Mouse (Mus musculus): Measurements from ENCODE around the gene Hemgn. TPM values are rescaled to one million over a fixed set of nuclear protein-coding genes. Genes with fewer than 3 reads are reported as not detected.

Gene Hemgn
- total and polyA plus RNA-seq, 2 experiments from 2014 or later: 0.37 TPM; not detected in 1

DNA sequence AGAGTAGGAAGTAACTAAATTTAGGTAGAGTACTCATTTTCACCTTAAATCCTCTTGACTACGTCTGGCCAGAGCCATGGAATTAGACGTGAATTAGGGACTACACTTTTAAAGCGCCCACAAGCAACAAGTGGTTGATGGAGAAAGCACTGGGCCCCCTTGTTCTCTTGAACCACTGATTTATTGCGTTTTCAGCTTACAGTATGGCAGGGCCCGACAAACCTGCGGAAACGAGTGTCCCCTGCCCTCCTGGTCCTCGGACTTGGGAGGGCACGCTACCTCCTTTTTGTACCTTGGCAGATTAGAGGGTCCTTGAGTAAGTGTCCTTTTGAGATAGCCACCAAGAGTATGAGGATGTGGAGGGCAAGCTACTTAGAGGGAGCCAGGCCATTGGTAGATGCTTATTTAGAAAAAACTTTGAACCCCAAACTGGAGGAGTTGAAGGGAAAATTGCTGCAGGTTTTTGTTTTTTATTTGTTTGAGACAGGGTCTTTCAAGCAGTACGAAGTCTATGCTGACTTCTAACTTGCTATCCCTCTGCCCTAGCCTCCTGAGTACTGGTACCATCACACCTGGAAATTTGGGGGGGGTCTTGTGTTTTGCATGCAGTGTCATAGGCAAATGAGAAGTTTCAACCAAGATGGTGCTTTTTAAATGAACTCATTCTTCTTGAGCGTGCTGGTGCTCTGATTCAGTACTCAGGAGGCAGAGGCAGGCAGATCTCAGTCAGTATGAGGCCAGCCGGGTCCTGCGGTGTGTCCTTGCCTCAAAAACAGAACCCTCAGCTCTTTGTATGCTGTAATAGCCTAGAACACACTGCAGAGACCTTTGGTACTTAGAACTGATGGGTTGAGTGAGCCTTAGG is 39.8 kb upstream of the Hemgn start:
- no peaks in the 10 kb centered on the region for H3K9me3 ChIP-seq (replicated peaks; ENCODE audit: control insufficient read depth, low read length)
- WGBS: 50% methylated on average over 13 of the region's 13 CpGs
- TF ChIP-seq CTCF (IDR thresholded peaks at IDR 0.05; ENCODE audit: low read depth) (no peak), EP300 (IDR thresholded peaks at IDR 0.05; ENCODE audit: low read depth) (no peak)
- ATAC-seq (ENCODE audit: insufficient read depth, low read depth) (no peak), DNase-seq (ENCODE audit: low spot score) (no peak)
- peak overlapping the region; percentile 69 for H3K4me2 ChIP-seq (ENCODE audit: low read depth, low read length)
- H3K36me3 ChIP-seq (replicated peaks; ENCODE audit: control insufficient read depth, insufficient read depth, low read length): no peaks in the 10 kb centered on the region
- H3K27ac ChIP-seq (ENCODE audit: low read depth): peak overlapping the region; percentile 43; the same call in 1 of the 2 replicates
- H3K4me1 ChIP-seq (ENCODE audit: control insufficient read depth, insufficient read depth): peaks cover 35% of the 10 kb centered on the region
- H3K27me3 ChIP-seq (ENCODE audit: control insufficient read depth, insufficient read depth, low read length): no peaks in the 10 kb centered on the region
- H3K4me3 ChIP-seq (ENCODE audit: low read depth, low read length): peak overlapping the region; percentile 87
- H3K9ac ChIP-seq (replicated peaks; ENCODE audit: low read depth, low read length): no peak overlapping the region

DNA sequence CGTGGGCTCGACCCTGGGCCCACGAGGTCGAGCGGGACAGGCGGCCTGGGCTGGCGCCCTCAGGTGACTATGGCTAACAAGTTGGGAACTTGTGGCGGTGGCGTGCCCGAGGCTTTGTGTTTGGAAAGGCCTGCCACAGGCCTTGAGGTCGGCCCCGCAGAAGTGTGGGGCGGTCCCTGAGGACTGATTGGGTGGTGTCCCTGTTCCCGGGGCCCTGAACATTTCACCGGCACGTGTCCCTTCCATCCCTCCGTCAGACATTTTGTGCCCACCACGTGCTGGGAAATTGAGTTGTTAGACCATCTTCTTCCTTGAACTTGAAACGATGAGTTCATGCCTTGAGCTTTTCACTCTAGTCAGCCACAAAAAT is 39.2 kb upstream of the Hemgn start:
- Histone ChIP-seq H3K36me3 (replicated peaks; ENCODE audit: control insufficient read depth, insufficient read depth, low read length) (no peaks in the 10 kb centered on the region), H3K4me3 (ENCODE audit: low read depth, low read length) (peak overlapping the region; percentile 87), H3K4me1 (ENCODE audit: control insufficient read depth, insufficient read depth) (peaks cover 32% of the 10 kb centered on the region), H3K9ac (replicated peaks; ENCODE audit: low read depth, low read length) (peak overlapping the region; percentile 86), H3K27me3 (ENCODE audit: control insufficient read depth, insufficient read depth, low read length) (no peaks in the 10 kb centered on the region), H3K27ac (ENCODE audit: low read depth) (peak overlapping the region; percentile 97), H3K4me2 (ENCODE audit: low read depth, low read length) (peak overlapping the region; percentile 69), H3K9me3 (replicated peaks; ENCODE audit: control insufficient read depth, low read length) (no peaks in the 10 kb centered on the region)
- DNase-seq (ENCODE audit: low spot score): peak; percentile 56
- TF ChIP-seq CTCF (IDR thresholded peaks at IDR 0.05; ENCODE audit: low read depth) (no peak), EP300 (IDR thresholded peaks at IDR 0.05; ENCODE audit: low read depth) (no peak)
- peak; percentile 15; the same call in 1 of the 2 replicates for ATAC-seq (ENCODE audit: insufficient read depth, low read depth)
- under 1% methylated on average over 19 of the region's 19 CpGs for WGBS

DNA sequence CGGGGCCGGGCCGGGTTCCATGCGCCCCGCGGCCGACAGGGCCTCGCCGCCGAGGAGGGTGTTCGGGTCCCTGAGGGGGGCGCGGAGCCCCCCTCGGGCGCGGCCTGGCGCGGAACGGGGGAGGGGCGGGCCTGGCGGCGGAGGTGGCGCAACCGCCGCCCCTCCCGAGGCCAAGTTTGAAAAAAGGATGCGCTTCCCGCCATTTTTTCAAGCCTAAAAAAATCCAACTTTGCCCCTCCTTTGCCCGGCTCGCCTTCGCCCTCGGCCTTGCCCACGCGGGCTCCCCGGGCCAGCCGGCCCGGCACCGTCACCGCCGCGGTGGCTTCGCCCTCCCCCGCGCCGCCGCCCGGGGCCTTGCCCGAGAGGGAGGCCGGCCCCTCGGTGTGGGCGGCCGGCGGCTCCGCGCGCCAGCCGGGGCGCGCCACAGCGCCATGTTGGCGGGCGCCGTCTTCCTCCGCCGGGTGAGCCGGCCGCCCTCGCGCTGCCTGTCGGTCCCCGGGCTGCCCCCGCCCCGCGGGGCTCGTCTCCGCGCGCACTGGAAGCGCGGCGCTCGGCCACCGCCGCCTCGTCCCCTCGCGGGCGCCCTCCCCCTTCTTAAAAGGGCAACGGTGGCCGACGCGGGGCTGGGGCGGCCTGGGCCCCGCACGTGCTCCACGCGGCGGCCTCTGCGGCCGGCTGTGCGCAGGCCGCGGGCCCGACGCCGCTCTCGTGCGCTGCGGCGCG is 38.6 kb upstream of the Hemgn start:
- Histone ChIP-seq H3K9ac (replicated peaks; ENCODE audit: low read depth, low read length) (peak overlapping the region; percentile 86), H3K4me1 (ENCODE audit: control insufficient read depth, insufficient read depth) (peaks cover 32% of the 10 kb centered on the region), H3K36me3 (replicated peaks; ENCODE audit: control insufficient read depth, insufficient read depth, low read length) (no peaks in the 10 kb centered on the region), H3K4me2 (ENCODE audit: low read depth, low read length) (peak overlapping the region; percentile 69), H3K9me3 (replicated peaks; ENCODE audit: control insufficient read depth, low read length) (no peaks in the 10 kb centered on the region), H3K27ac (ENCODE audit: low read depth) (peak overlapping the region; percentile 97), H3K4me3 (ENCODE audit: low read depth, low read length) (peak overlapping the region; percentile 87), H3K27me3 (ENCODE audit: control insufficient read depth, insufficient read depth, low read length) (no peaks in the 10 kb centered on the region)
- DNase-seq (ENCODE audit: low spot score) (peak; percentile 74), ATAC-seq (ENCODE audit: insufficient read depth, low read depth) (peak; percentile 52)
- WGBS: under 1% methylated on average over 81 of the region's 111 CpGs
- TF ChIP-seq CTCF (IDR thresholded peaks at IDR 0.05; ENCODE audit: low read depth): no peak
- no peak for TF ChIP-seq EP300 (IDR thresholded peaks at IDR 0.05; ENCODE audit: low read depth)

DNA sequence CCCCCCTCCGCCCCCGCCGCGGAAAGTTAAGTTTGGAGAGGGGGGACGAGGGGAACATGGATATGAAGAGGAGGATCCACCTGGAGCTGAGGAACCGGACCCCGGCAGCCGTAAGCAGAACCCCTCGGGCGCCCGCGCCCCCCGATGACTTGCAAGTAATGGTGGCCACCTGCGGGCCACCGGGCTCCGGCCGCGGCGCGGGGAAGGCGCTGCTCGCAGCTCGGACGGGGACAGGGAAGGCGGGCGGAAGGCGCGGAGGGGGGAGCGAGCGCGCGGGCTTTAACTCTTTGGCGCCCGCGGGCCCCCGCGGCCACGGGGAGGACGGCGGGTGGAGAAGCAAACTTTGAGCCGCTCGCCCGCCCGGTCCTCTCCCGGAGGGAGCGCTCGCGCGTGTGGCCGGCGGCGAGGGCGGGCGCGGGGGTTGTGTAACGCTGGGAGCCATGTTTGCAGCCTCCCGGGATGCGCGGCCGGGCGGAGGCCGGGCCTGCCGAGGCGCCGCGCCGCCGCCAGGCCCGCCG is 38.0 kb upstream of the Hemgn start:
- H3K27ac ChIP-seq (ENCODE audit: low read depth): peak overlapping the region; percentile 97
- no peaks in the 10 kb centered on the region for H3K27me3 ChIP-seq (ENCODE audit: control insufficient read depth, insufficient read depth, low read length)
- 0% methylated on average over 37 of the region's 70 CpGs for WGBS

DNA sequence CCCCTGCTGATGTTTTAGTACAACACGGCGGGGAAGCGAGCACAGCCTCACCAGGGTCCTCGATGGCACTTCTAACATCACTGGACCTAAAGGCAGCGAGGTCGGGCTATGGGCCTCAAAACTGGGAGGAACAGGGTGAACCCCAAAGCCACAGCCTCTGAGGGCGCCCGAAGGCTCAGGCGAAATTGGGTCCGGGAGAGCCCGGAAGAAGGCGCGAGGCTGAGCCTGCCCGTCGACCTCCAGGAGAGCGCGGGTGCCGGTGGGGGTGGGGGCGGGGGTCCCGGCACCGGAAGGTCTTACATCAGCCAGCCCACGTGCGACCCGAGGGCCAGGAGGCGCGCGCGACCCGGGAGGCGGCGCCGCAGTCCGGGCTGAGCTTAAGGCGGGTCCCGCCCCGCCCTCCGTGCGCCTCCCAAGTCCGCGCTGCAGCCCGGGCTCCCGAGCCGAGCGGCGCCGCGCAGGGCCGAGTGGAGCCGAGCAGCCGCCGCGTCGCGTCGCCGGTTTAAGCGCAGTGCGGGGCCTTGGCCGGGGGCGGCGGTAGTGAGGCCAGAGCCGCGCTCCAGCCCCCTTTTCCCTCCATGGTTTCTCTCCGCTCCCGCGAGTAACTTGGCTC is 37.3 kb upstream of the Hemgn start, which contains the start of gene Anp32b:
Gene Anp32b (plus strand): TSS at position 384 of the 613 bp plus-strand sequence.
- H3K4me1 ChIP-seq (ENCODE audit: control insufficient read depth, insufficient read depth): peaks cover 29% of the 10 kb centered on the region
- no peaks in the 10 kb centered on the region for H3K36me3 ChIP-seq (replicated peaks; ENCODE audit: control insufficient read depth, insufficient read depth, low read length)
- H3K27ac ChIP-seq (ENCODE audit: low read depth): peak within 1 kb of the TSS; percentile 97
- H3K9me3 ChIP-seq (replicated peaks; ENCODE audit: control insufficient read depth, low read length): no peaks in the 10 kb centered on the region
- peak; percentile 91 for DNase-seq (ENCODE audit: low spot score)
- H3K27me3 ChIP-seq (ENCODE audit: control insufficient read depth, insufficient read depth, low read length): no peaks in the 10 kb centered on the region
- peak within 1 kb of the TSS; percentile 69 for H3K4me2 ChIP-seq (ENCODE audit: low read depth, low read length)
- H3K9ac ChIP-seq (replicated peaks; ENCODE audit: low read depth, low read length): peak within 1 kb of the TSS; percentile 86
- peak; percentile 91 for ATAC-seq (ENCODE audit: insufficient read depth, low read depth)
- TF ChIP-seq CTCF (IDR thresholded peaks at IDR 0.05; ENCODE audit: low read depth) (peak; percentile 52), EP300 (IDR thresholded peaks at IDR 0.05; ENCODE audit: low read depth) (no peak)
- WGBS: under 1% methylated on average over 49 of the region's 66 CpGs
- peak within 1 kb of the TSS; percentile 87 for H3K4me3 ChIP-seq (ENCODE audit: low read depth, low read length)

More for the DNA sequence above, 38.0 kb upstream of the Hemgn start:
- Histone ChIP-seq H3K9ac (replicated peaks; ENCODE audit: low read depth, low read length) (peak overlapping the region; percentile 86), H3K4me3 (ENCODE audit: low read depth, low read length) (peak overlapping the region; percentile 87), H3K4me2 (ENCODE audit: low read depth, low read length) (peak overlapping the region; percentile 69), H3K9me3 (replicated peaks; ENCODE audit: control insufficient read depth, low read length) (no peaks in the 10 kb centered on the region), H3K36me3 (replicated peaks; ENCODE audit: control insufficient read depth, insufficient read depth, low read length) (no peaks in the 10 kb centered on the region), H3K4me1 (ENCODE audit: control insufficient read depth, insufficient read depth) (peaks cover 32% of the 10 kb centered on the region)
- DNase-seq (ENCODE audit: low spot score) (peak; percentile 62), ATAC-seq (ENCODE audit: insufficient read depth, low read depth) (peak; percentile 54)
- TF ChIP-seq EP300 (IDR thresholded peaks at IDR 0.05; ENCODE audit: low read depth) (no peak), CTCF (IDR thresholded peaks at IDR 0.05; ENCODE audit: low read depth) (no peak)
